Mouse (Mus musculus) liver, embryonic 12.5 days (tissue): ENCODE results near the gene Nif3l1. TPM values are rescaled to one million over a fixed set of nuclear protein-coding genes. Genes with fewer than 3 reads are reported as not detected.
A peak's percentile ranks its signal among the peaks of the same experiment; 100 is the strongest.

Experiments
- ATAC-seq: fragments of 200-750 bp; cut with Nextera tagmentation; 2 replicates; pipeline ENCODE4 v1.8.0; 2017; ENCODE audit warnings: moderate number of reproducible peaks, mild to moderate bottlenecking, moderate library complexity
- H3K27ac ChIP-seq: fragments of 300-500 bp; sonication (generic); 2 replicates; pipeline ENCODE4 v1.5.1; 2016; ENCODE audit warnings: mild to moderate bottlenecking
- H3K27me3 ChIP-seq: fragments of 300-500 bp; sonication (generic); replicated peaks from 2 replicates; pipeline ENCODE4 v1.6.1; 2016; ENCODE audit warnings: mild to moderate bottlenecking, moderate library complexity
- H3K36me3 ChIP-seq: fragments of 300-500 bp; sonication (generic); 2 replicates; pipeline ENCODE4 v1.6.1; 2016; ENCODE audit warnings: mild to moderate bottlenecking, moderate library complexity
- H3K4me1 ChIP-seq: fragments of 300-500 bp; sonication (generic); 2 replicates; pipeline ENCODE4 v1.6.1; 2016
- H3K4me2 ChIP-seq: fragments of 300-500 bp; sonication (generic); 2 replicates; pipeline ENCODE4 v1.6.1; 2016; ENCODE audit warnings: mild to moderate bottlenecking, moderate library complexity
- H3K4me3 ChIP-seq: fragments of 300-500 bp; sonication (generic); 2 replicates; pipeline ENCODE4 v1.5.1; 2016; ENCODE audit warnings: mild to moderate bottlenecking, moderate library complexity
- H3K9ac ChIP-seq: fragments of 300-500 bp; sonication (generic); 2 replicates; pipeline ENCODE4 v1.6.1; 2016; ENCODE audit warnings: mild to moderate bottlenecking, moderate library complexity
- H3K9me3 ChIP-seq: fragments of 300-500 bp; sonication (generic); replicated peaks from 2 replicates; pipeline ENCODE4 v1.6.1; 2016; ENCODE audit warnings: mild to moderate bottlenecking, moderate library complexity
- WGBS: fragments of 180-500 bp; shearing (Covaris S2); methylation state at CpG from one replicate; pipeline ENCODE4 v1.1.7; 2016; ENCODE audit not compliant: insufficient replicate concordance; 5-methylcytosine and 5-hydroxymethylcytosine counted together
- polyA plus RNA-seq: library from polyadenylated mRNA; unstranded; fragments of >200 nt; fragmentation: Nextera tagmentation; extraction: Ambion mirVana; gene quantifications from 2 replicates; pipeline ENCODE4 v1.2.1, GENCODE M21; 2016

Nif3l1 gene
- polyA plus RNA-seq, 1 experiment from 2014 or later = 25.2 TPM

GRCm38 (mm10) chr1:58458867-58459266 is 13.9 kb downstream of the Nif3l1 start:
- H3K4me1 ChIP-seq = no peaks in the 10 kb centered on the region
- no peaks in the 10 kb centered on the region for H3K27me3 ChIP-seq
- WGBS = 73% methylated on average over 2 of the region's 2 CpGs
- no peak overlapping the region for H3K4me2 ChIP-seq
- no peak for ATAC-seq
- peaks cover 98% of the 10 kb centered on the region for H3K36me3 ChIP-seq
- no peak overlapping the region for H3K4me3 ChIP-seq
- H3K9ac ChIP-seq = no peak overlapping the region
- H3K9me3 ChIP-seq = no peaks in the 10 kb centered on the region
- H3K27ac ChIP-seq = no peak overlapping the region

- Histone ChIP-seq H3K36me3 (peaks cover 98% of the 10 kb centered on the region), H3K4me3 (no peak overlapping the region), H3K9ac (no peak overlapping the region), H3K4me2 (no peak overlapping the region), H3K9me3 (no peaks in the 10 kb centered on the region), H3K27ac (no peak overlapping the region), H3K27me3 (no peaks in the 10 kb centered on the region), H3K4me1 (no peaks in the 10 kb centered on the region)
- no peak for ATAC-seq
- 90% methylated on average over 3 of the region's 3 CpGs for WGBS
Observed at GRCm38 (mm10) chr1:58460566-58460965, 15.6 kb downstream of the Nif3l1 start.

- Histone ChIP-seq H3K4me2 (no peak overlapping the region), H3K9ac (no peak overlapping the region), H3K4me3 (no peak overlapping the region), H3K4me1 (no peaks in the 10 kb centered on the region), H3K36me3 (peaks cover 98% of the 10 kb centered on the region), H3K27ac (no peak overlapping the region), H3K27me3 (no peaks in the 10 kb centered on the region), H3K9me3 (no peaks in the 10 kb centered on the region)
- ATAC-seq = no peak
- 93% methylated on average over 2 of the region's 2 CpGs for WGBS
Observed at GRCm38 (mm10) chr1:58463935-58464334, 19.0 kb downstream of the Nif3l1 start.

- WGBS = 80% methylated on average over 4 of the region's 4 CpGs
- no peaks in the 10 kb centered on the region for H3K9me3 ChIP-seq
- H3K36me3 ChIP-seq = peaks cover 98% of the 10 kb centered on the region
- H3K4me2 ChIP-seq = no peak overlapping the region
- no peaks in the 10 kb centered on the region for H3K4me1 ChIP-seq
- no peak overlapping the region for H3K27ac ChIP-seq
- H3K27me3 ChIP-seq = no peaks in the 10 kb centered on the region
- no peak overlapping the region for H3K4me3 ChIP-seq
- no peak overlapping the region for H3K9ac ChIP-seq
- ATAC-seq = no peak
Observed at GRCm38 (mm10) chr1:58465042-58465441, 20.1 kb downstream of the Nif3l1 start.

GRCm38 (mm10) chr1:58465561-58465960 is 20.6 kb downstream of the Nif3l1 start:
- H3K9me3 ChIP-seq = no peaks in the 10 kb centered on the region
- peaks cover 98% of the 10 kb centered on the region for H3K36me3 ChIP-seq
- H3K4me3 ChIP-seq = no peak overlapping the region
- WGBS = 91% methylated on average over 4 of the region's 4 CpGs
- H3K9ac ChIP-seq = no peak overlapping the region
- ATAC-seq = no peak
- no peaks in the 10 kb centered on the region for H3K27me3 ChIP-seq
- no peak overlapping the region for H3K27ac ChIP-seq
- no peaks in the 10 kb centered on the region for H3K4me1 ChIP-seq
- H3K4me2 ChIP-seq = no peak overlapping the region

- Histone ChIP-seq H3K36me3 (peaks cover 97% of the 10 kb centered on the region), H3K9me3 (no peaks in the 10 kb centered on the region), H3K9ac (no peak overlapping the region), H3K4me3 (no peak overlapping the region), H3K4me1 (no peaks in the 10 kb centered on the region), H3K27ac (no peak overlapping the region), H3K4me2 (no peak overlapping the region), H3K27me3 (no peaks in the 10 kb centered on the region)
- 88% methylated on average over 8 of the region's 8 CpGs for WGBS
- no peak for ATAC-seq
Observed at GRCm38 (mm10) chr1:58475662-58476061, 30.7 kb downstream of the Nif3l1 start.

- Histone ChIP-seq H3K9me3 (no peaks in the 10 kb centered on the region), H3K4me3 (no peak overlapping the region), H3K27me3 (no peaks in the 10 kb centered on the region), H3K4me2 (no peak overlapping the region), H3K4me1 (no peaks in the 10 kb centered on the region), H3K9ac (no peak overlapping the region), H3K27ac (no peak overlapping the region), H3K36me3 (peaks cover 98% of the 10 kb centered on the region)
- ATAC-seq = no peak
- WGBS = 88% methylated on average over 4 of the region's 4 CpGs
Observed at GRCm38 (mm10) chr1:58482647-58483046, 37.7 kb downstream of the Nif3l1 start.

GRCm38 (mm10) chr1:58495603-58496002 is 50.7 kb downstream of the Nif3l1 start:
- H3K27me3 ChIP-seq = no peaks in the 10 kb centered on the region
- no peaks in the 10 kb centered on the region for H3K4me1 ChIP-seq
- WGBS = 90% methylated on average over 6 of the region's 6 CpGs
- peaks cover 98% of the 10 kb centered on the region for H3K36me3 ChIP-seq
- no peak for ATAC-seq
- H3K9me3 ChIP-seq = no peaks in the 10 kb centered on the region
- H3K4me2 ChIP-seq = no peak overlapping the region
- no peak overlapping the region for H3K27ac ChIP-seq
- H3K4me3 ChIP-seq = no peak overlapping the region
- H3K9ac ChIP-seq = no peak overlapping the region

GRCm38 (mm10) chr1:58497678-58498077 is 52.7 kb downstream of the Nif3l1 start:
- no peaks in the 10 kb centered on the region for H3K9me3 ChIP-seq
- no peak overlapping the region for H3K4me2 ChIP-seq
- H3K9ac ChIP-seq = no peak overlapping the region
- H3K27ac ChIP-seq = no peak overlapping the region
- WGBS = 82% methylated on average over 4 of the region's 4 CpGs
- no peak for ATAC-seq
- H3K36me3 ChIP-seq = peaks cover 88% of the 10 kb centered on the region
- no peak overlapping the region for H3K4me3 ChIP-seq
- H3K27me3 ChIP-seq = no peaks in the 10 kb centered on the region
- peaks cover 13% of the 10 kb centered on the region for H3K4me1 ChIP-seq

- Histone ChIP-seq H3K36me3 (peaks cover 77% of the 10 kb centered on the region), H3K4me1 (peaks cover 23% of the 10 kb centered on the region), H3K27me3 (no peaks in the 10 kb centered on the region), H3K4me3 (no peak overlapping the region), H3K27ac (no peak overlapping the region), H3K4me2 (no peak overlapping the region), H3K9ac (no peak overlapping the region), H3K9me3 (no peaks in the 10 kb centered on the region)
- ATAC-seq = no peak
- 77% methylated on average over 1 of the region's 1 CpGs for WGBS
Observed at GRCm38 (mm10) chr1:58498758-58499157, 53.8 kb downstream of the Nif3l1 start.

GRCm38 (mm10) chr1:58503134-58503533 is 58.2 kb downstream of the Nif3l1 start:
- Histone ChIP-seq H3K36me3 (peaks cover 59% of the 10 kb centered on the region), H3K4me1 (peaks cover 32% of the 10 kb centered on the region), H3K27me3 (no peaks in the 10 kb centered on the region), H3K9ac (peak overlapping the region; percentile 97), H3K9me3 (peaks cover 26% of the 10 kb centered on the region), H3K27ac (peak overlapping the region; percentile 94), H3K4me3 (peak overlapping the region; percentile 99), H3K4me2 (peak overlapping the region; percentile 75)
- peak; percentile 85 for ATAC-seq

- peaks cover 33% of the 10 kb centered on the region for H3K9me3 ChIP-seq
- H3K9ac ChIP-seq = peak overlapping the region; percentile 97
- H3K36me3 ChIP-seq = peaks cover 57% of the 10 kb centered on the region
- 11% methylated on average over 9 of the region's 9 CpGs for WGBS
- H3K4me2 ChIP-seq = peak overlapping the region; percentile 75
- H3K4me3 ChIP-seq = peak overlapping the region; percentile 99
- no peaks in the 10 kb centered on the region for H3K27me3 ChIP-seq
- peaks cover 32% of the 10 kb centered on the region for H3K4me1 ChIP-seq
- ATAC-seq = no peak
- peak overlapping the region; percentile 94 for H3K27ac ChIP-seq
Observed at GRCm38 (mm10) chr1:58503793-58504370, 58.9 kb downstream of the Nif3l1 start.
